Comparison of ENCODE assay signal across 27 mouse cellular contexts in the genomic region with DNA sequence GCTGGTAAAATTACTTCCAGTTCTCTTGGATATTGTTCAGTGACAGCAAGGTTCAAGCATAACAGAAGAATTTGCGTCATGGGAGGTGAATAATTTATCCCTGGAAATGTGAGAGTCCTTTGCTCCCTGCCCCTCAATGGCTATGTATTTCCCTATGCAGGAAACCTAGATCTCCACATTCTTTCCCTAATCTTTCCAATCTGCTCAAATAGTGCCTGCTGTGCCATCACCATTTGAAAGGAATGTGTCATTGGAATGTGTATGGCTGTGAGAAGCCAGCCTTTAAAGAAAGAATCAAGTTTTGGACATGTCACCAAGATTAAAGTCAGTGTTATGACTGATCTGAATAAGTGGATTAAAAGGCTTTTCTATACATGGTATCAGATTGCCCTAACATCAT.
DNase-seq lines count a peak whose midpoint lies in the region; ATAC-seq lines count a peak whose summit lies in the region.
"Had no signal": no experiment of that assay in that cellular context is flagged by ENCODE, and none has a peak within 500 bp of the region (broad histone marks: within the 10 kb centered on the region; RNA-seq: fewer than 3 reads in every experiment).

No protein-coding gene starts in this region.

- H3K4me1 ChIP-seq in kidney, embryonic 14.5 days (ENCODE audit: control insufficient read depth, insufficient read depth, low read length), result no peaks in the 10 kb centered on the region
- H3K4me1 ChIP-seq: hindbrain, embryonic 10.5 days; hindbrain, embryonic 13.5 days; intestine, embryonic 15.5 days had no signal

- H3K4me2 ChIP-seq in kidney, embryonic 14.5 days (replicated peaks; ENCODE audit: low read depth, low read length), result no peak overlapping the region
- H3K4me2 ChIP-seq: heart, embryonic 11.5 days; hindbrain, embryonic 13.5 days; intestine, embryonic 15.5 days had no signal

- no peaks in the 10 kb centered on the region for H3K36me3 ChIP-seq in kidney, embryonic 14.5 days (ENCODE audit: control insufficient read depth, insufficient read depth, low read length)
- H3K36me3 ChIP-seq: hindbrain, embryonic 10.5 days had no signal

- no peaks in the 10 kb centered on the region for H3K27me3 ChIP-seq in kidney, embryonic 14.5 days (ENCODE audit: control insufficient read depth, insufficient read depth, low read length)
- H3K27me3 ChIP-seq: CH12.LX; hindbrain, embryonic 13.5 days; intestine, embryonic 15.5 days; Patski had no signal

- no peak overlapping the region for H3K9ac ChIP-seq in kidney, embryonic 14.5 days (ENCODE audit: low read depth, low read length)
- H3K9ac ChIP-seq: forebrain, postnatal 0 days; hindbrain, embryonic 13.5 days; intestine, embryonic 15.5 days had no signal

- peak; percentile 18 for DNase-seq in embryo, embryonic 10.5 days (ENCODE audit: low spot score)
- DNase-seq in embryo, embryonic 10 days (ENCODE audit: low spot score), result no peak
- peak; percentile 3 for DNase-seq in retina, postnatal 1 day
- DNase-seq in retina, embryonic 14.5 days (ENCODE audit: low spot score), result no peak
- peak; percentile 75 for DNase-seq in ZHBTc4 (ENCODE audit: low read depth, low spot score)
- DNase-seq in lung, postnatal 14 days, result no peak
- DNase-seq: adrenal gland, adult 8-10 months; adrenal gland, postnatal 25 days; cerebellum, adult 11-12 months; cerebellum, adult 8-10 months; cerebellum, postnatal 10 days; cerebellum, postnatal 36 days; forebrain, postnatal 0 days; gastrocnemius, adult 2 months; gastrocnemius, postnatal 14 days; heart, adult 11 months; heart, postnatal 36 days had no signal

- WGBS in kidney, embryonic 14.5 days, result 34% methylated on average over 1 of the region's 1 CpGs

- ATAC-seq in kidney, embryonic 14.5 days (ENCODE audit: low FRiP score, low TSS enrichment), result no peak
- ATAC-seq: activated CD4-positive, CD25-positive, alpha-beta regulatory T cell, adult 4 months; forebrain, embryonic 14.5 days; forebrain, postnatal 0 days; hindbrain, embryonic 16.5 days; intestine, embryonic 15.5 days; Patski had no signal

- H3K27ac ChIP-seq in kidney, embryonic 14.5 days (ENCODE audit: low read depth, low read length), result no peak overlapping the region
- H3K27ac ChIP-seq: gastrocnemius, adult 2 months; hindbrain, embryonic 10.5 days; hindbrain, embryonic 13.5 days; intestine, embryonic 15.5 days had no signal

- no peak overlapping the region for H3K4me3 ChIP-seq in kidney, embryonic 14.5 days (ENCODE audit: low read length)
- H3K4me3 ChIP-seq: gastrocnemius, adult 2 months; hindbrain, embryonic 10.5 days; hindbrain, embryonic 13.5 days; intestine, embryonic 15.5 days had no signal

- H3K9me3 ChIP-seq in kidney, embryonic 14.5 days (ENCODE audit: control insufficient read depth, low read length), result no peaks in the 10 kb centered on the region
- H3K9me3 ChIP-seq: hindbrain, embryonic 10.5 days; hindbrain, embryonic 13.5 days; intestine, embryonic 15.5 days had no signal

Comparison
In these comparisons a context has a peak if more than half of its experiments do, and no peak if none do; other contexts are left out.
1. DNase-seq: peak in embryo, embryonic 10.5 days (single experiment), retina, postnatal 1 day (single experiment) and ZHBTc4 (single experiment); none in embryo, embryonic 10 days (single experiment), retina, embryonic 14.5 days (single experiment) and lung, postnatal 14 days (single experiment).